Mouse (Mus musculus): ENCODE results near the gene Ciz1.

Ciz1 gene

GRCm38 (mm10) chr2:32376963-32377362, 24.8 kb downstream of the Ciz1 start:
- DNase-seq (ENCODE audit: low read depth, low spot score): no peak

GRCm38 (mm10) chr2:32380001-32380500, 27.9 kb downstream of the Ciz1 start:
- DNase-seq (ENCODE audit: low read depth, low spot score): no peak

- peak; percentile 22 for DNase-seq (ENCODE audit: low read depth, low spot score)
Observed at GRCm38 (mm10) chr2:32381141-32381774, 29.1 kb downstream of the Ciz1 start.

GRCm38 (mm10) chr2:32381775-32382223, 29.7 kb downstream of the Ciz1 start, which contains the start of gene 1110008P14Rik:
1110008P14Rik (minus strand) TSS chr2:32381938.
- DNase-seq (ENCODE audit: low read depth, low spot score): peak; percentile 95

- DNase-seq (ENCODE audit: low read depth, low spot score): no peak
Observed at GRCm38 (mm10) chr2:32382689-32383088, 30.6 kb downstream of the Ciz1 start.

- no peak for DNase-seq (ENCODE audit: low read depth, low spot score)
Observed at GRCm38 (mm10) chr2:32387706-32388490, 35.8 kb downstream of the Ciz1 start, which contains the start of gene Lcn2. Lcn2 (minus strand) TSS chr2:32388252.

- DNase-seq (ENCODE audit: low read depth, low spot score): no peak
Observed at GRCm38 (mm10) chr2:32389157-32389556, 37.0 kb downstream of the Ciz1 start.

- no peak for DNase-seq (ENCODE audit: low read depth, low spot score)
Observed at GRCm38 (mm10) chr2:32390871-32391270, 38.7 kb downstream of the Ciz1 start.

GRCm38 (mm10) chr2:32392063-32392462, 39.9 kb downstream of the Ciz1 start:
- DNase-seq (ENCODE audit: low read depth, low spot score): no peak

- no peak for DNase-seq (ENCODE audit: low read depth, low spot score)
Observed at GRCm38 (mm10) chr2:32394973-32395372, 42.8 kb downstream of the Ciz1 start.

GRCm38 (mm10) chr2:32395484-32395945, 43.4 kb downstream of the Ciz1 start, which contains the start of gene Ptges2:
Ptges2 (plus strand) TSS chr2:32395896.
- peak; percentile 89 for DNase-seq (ENCODE audit: low read depth, low spot score)

- peak; percentile 93 for DNase-seq (ENCODE audit: low read depth, low spot score)
Observed at GRCm38 (mm10) chr2:32395946-32396621, 44.0 kb downstream of the Ciz1 start.

GRCm38 (mm10) chr2:32396695-32397094, 44.6 kb downstream of the Ciz1 start:
- no peak for DNase-seq (ENCODE audit: low read depth, low spot score)

GRCm38 (mm10) chr2:32404663-32405062, 52.5 kb downstream of the Ciz1 start:
- peak; percentile 98 for DNase-seq (ENCODE audit: low read depth, low spot score)

GRCm38 (mm10) chr2:32407144-32407824, 55.2 kb downstream of the Ciz1 start:
- no peak for DNase-seq (ENCODE audit: low read depth, low spot score)

- peak; percentile 53 for DNase-seq (ENCODE audit: low read depth, low spot score)
Observed at GRCm38 (mm10) chr2:32408429-32409424, 56.6 kb downstream of the Ciz1 start.

- no peak for DNase-seq (ENCODE audit: low read depth, low spot score)
Observed at GRCm38 (mm10) chr2:32411407-32411806, 59.3 kb downstream of the Ciz1 start.

GRCm38 (mm10) chr2:32412742-32413531, 60.8 kb downstream of the Ciz1 start:
- no peak for DNase-seq (ENCODE audit: low read depth, low spot score)

GRCm38 (mm10) chr2:32413936-32414335, 61.8 kb downstream of the Ciz1 start:
- no peak for DNase-seq (ENCODE audit: low read depth, low spot score)
